Mouse (Mus musculus): ENCODE data around the gene D430041D05Rik. TPM values are rescaled to one million over a fixed set of nuclear protein-coding genes. Genes with fewer than 3 reads are reported as not detected.
A peak's percentile ranks its signal among the peaks of the same experiment; 100 is the strongest.

Gene D430041D05Rik
- total and polyA plus RNA-seq, 2 experiments from 2014 or later = 7.9 to 47.6 TPM

GRCm38 (mm10) chr2:104385941-104386340 lies 24.9 kb downstream of the D430041D05Rik start:
- Histone ChIP-seq H3K9me3 (ENCODE audit: low read length) (no peaks in the 10 kb centered on the region), H3K27me3 (ENCODE audit: insufficient read depth, low read length) (no peaks in the 10 kb centered on the region), H3K4me3 (ENCODE audit: low read depth, low read length) (no peak overlapping the region), H3K27ac (ENCODE audit: low read depth, low read length) (no peak overlapping the region), H3K4me1 (ENCODE audit: insufficient read depth, low read length) (no peaks in the 10 kb centered on the region), H3K4me2 (ENCODE audit: low read depth, low read length, poor library complexity, severe bottlenecking) (no peak overlapping the region), H3K36me3 (ENCODE audit: insufficient read depth, low read length) (no peaks in the 10 kb centered on the region), H3K9ac (replicated peaks; ENCODE audit: low read length, poor library complexity, severe bottlenecking) (no peak overlapping the region)
- ATAC-seq (ENCODE audit: low FRiP score) (no peak), DNase-seq (ENCODE audit: low spot score) (no peak)
- 79% methylated on average over 2 of the region's 2 CpGs for WGBS
- no peak for TF ChIP-seq CTCF (IDR thresholded peaks at IDR 0.05)

- H3K27ac ChIP-seq (ENCODE audit: low read depth, low read length) = no peak overlapping the region
- ATAC-seq (ENCODE audit: low FRiP score) = no peak
- H3K9me3 ChIP-seq (ENCODE audit: low read length) = no peaks in the 10 kb centered on the region
- no peak for TF ChIP-seq CTCF (IDR thresholded peaks at IDR 0.05)
- no peak for DNase-seq (ENCODE audit: low spot score)
- no peak overlapping the region for H3K4me3 ChIP-seq (ENCODE audit: low read depth, low read length)
- no peaks in the 10 kb centered on the region for H3K36me3 ChIP-seq (ENCODE audit: insufficient read depth, low read length)
- no peak overlapping the region for H3K9ac ChIP-seq (replicated peaks; ENCODE audit: low read length, poor library complexity, severe bottlenecking)
- WGBS = 93% methylated on average over 4 of the region's 4 CpGs
- no peaks in the 10 kb centered on the region for H3K27me3 ChIP-seq (ENCODE audit: insufficient read depth, low read length)
- no peak overlapping the region for H3K4me2 ChIP-seq (ENCODE audit: low read depth, low read length, poor library complexity, severe bottlenecking)
- 0 out of 2 replicates have a peak, but pooled peaks cover 8% of the 10 kb centered on the region for H3K4me1 ChIP-seq (ENCODE audit: insufficient read depth, low read length)
Observed at GRCm38 (mm10) chr2:104383589-104383988, 27.2 kb downstream of the D430041D05Rik start.

GRCm38 (mm10) chr2:104382813-104383212 lies 28.0 kb downstream of the D430041D05Rik start:
- Histone ChIP-seq H3K9me3 (ENCODE audit: low read length) (no peaks in the 10 kb centered on the region), H3K9ac (replicated peaks; ENCODE audit: low read length, poor library complexity, severe bottlenecking) (no peak overlapping the region), H3K4me2 (ENCODE audit: low read depth, low read length, poor library complexity, severe bottlenecking) (no peak overlapping the region), H3K4me3 (ENCODE audit: low read depth, low read length) (no peak overlapping the region), H3K27me3 (ENCODE audit: insufficient read depth, low read length) (no peaks in the 10 kb centered on the region), H3K27ac (ENCODE audit: low read depth, low read length) (no peak overlapping the region), H3K36me3 (ENCODE audit: insufficient read depth, low read length) (no peaks in the 10 kb centered on the region), H3K4me1 (ENCODE audit: insufficient read depth, low read length) (0 out of 2 replicates have a peak, but pooled peaks cover 8% of the 10 kb centered on the region)
- no peak for ATAC-seq (ENCODE audit: low FRiP score)
- DNase-seq (ENCODE audit: low spot score) = no peak
- WGBS = 88% methylated on average over 6 of the region's 6 CpGs
- no peak for TF ChIP-seq CTCF (IDR thresholded peaks at IDR 0.05)

- Histone ChIP-seq H3K36me3 (ENCODE audit: insufficient read depth, low read length) (no peaks in the 10 kb centered on the region), H3K4me3 (ENCODE audit: low read depth, low read length) (no peak overlapping the region), H3K27ac (ENCODE audit: low read depth, low read length) (peak overlapping the region; percentile 26; the same call in 1 of the 2 replicates), H3K27me3 (ENCODE audit: insufficient read depth, low read length) (no peaks in the 10 kb centered on the region), H3K4me1 (ENCODE audit: insufficient read depth, low read length) (0 out of 2 replicates have a peak, but pooled peaks cover 8% of the 10 kb centered on the region), H3K9me3 (ENCODE audit: low read length) (no peaks in the 10 kb centered on the region), H3K4me2 (ENCODE audit: low read depth, low read length, poor library complexity, severe bottlenecking) (no peak overlapping the region), H3K9ac (replicated peaks; ENCODE audit: low read length, poor library complexity, severe bottlenecking) (no peak overlapping the region)
- 21% methylated on average over 7 of the region's 7 CpGs for WGBS
- ATAC-seq (ENCODE audit: low FRiP score) (no peak), DNase-seq (ENCODE audit: low spot score) (peak; percentile 25)
- no peak for TF ChIP-seq CTCF (IDR thresholded peaks at IDR 0.05)
Observed at GRCm38 (mm10) chr2:104379304-104379703, 31.5 kb downstream of the D430041D05Rik start.

- ATAC-seq (ENCODE audit: low FRiP score) (no peak), DNase-seq (ENCODE audit: low spot score) (no peak)
- 9% methylated on average over 3 of the region's 3 CpGs for WGBS
- no peak for TF ChIP-seq CTCF (IDR thresholded peaks at IDR 0.05)
- 0 out of 2 replicates have a peak, but pooled peaks cover 8% of the 10 kb centered on the region for H3K4me1 ChIP-seq (ENCODE audit: insufficient read depth, low read length)
- H3K9me3 ChIP-seq (ENCODE audit: low read length) = no peaks in the 10 kb centered on the region
- no peak overlapping the region for H3K4me2 ChIP-seq (ENCODE audit: low read depth, low read length, poor library complexity, severe bottlenecking)
- no peaks in the 10 kb centered on the region for H3K27me3 ChIP-seq (ENCODE audit: insufficient read depth, low read length)
- H3K4me3 ChIP-seq (ENCODE audit: low read depth, low read length) = no peak overlapping the region
- no peak overlapping the region for H3K27ac ChIP-seq (ENCODE audit: low read depth, low read length)
- H3K36me3 ChIP-seq (ENCODE audit: insufficient read depth, low read length) = no peaks in the 10 kb centered on the region
- H3K9ac ChIP-seq (replicated peaks; ENCODE audit: low read length, poor library complexity, severe bottlenecking) = no peak overlapping the region
Observed at GRCm38 (mm10) chr2:104378791-104379190, 32.0 kb downstream of the D430041D05Rik start.

- Histone ChIP-seq H3K4me2 (ENCODE audit: low read depth, low read length, poor library complexity, severe bottlenecking) (no peak overlapping the region), H3K9ac (replicated peaks; ENCODE audit: low read length, poor library complexity, severe bottlenecking) (no peak overlapping the region), H3K27ac (ENCODE audit: low read depth, low read length) (no peak overlapping the region), H3K4me3 (ENCODE audit: low read depth, low read length) (no peak overlapping the region), H3K4me1 (ENCODE audit: insufficient read depth, low read length) (0 out of 2 replicates have a peak, but pooled peaks cover 8% of the 10 kb centered on the region), H3K36me3 (ENCODE audit: insufficient read depth, low read length) (no peaks in the 10 kb centered on the region), H3K9me3 (ENCODE audit: low read length) (no peaks in the 10 kb centered on the region), H3K27me3 (ENCODE audit: insufficient read depth, low read length) (no peaks in the 10 kb centered on the region)
- peak; percentile 30 for TF ChIP-seq CTCF (IDR thresholded peaks at IDR 0.05)
- DNase-seq (ENCODE audit: low spot score) = no peak
- 92% methylated on average over 2 of the region's 2 CpGs for WGBS
- ATAC-seq (ENCODE audit: low FRiP score) = peak; percentile 63; the same call in 1 of the 2 replicates
Observed at GRCm38 (mm10) chr2:104377990-104378389, 32.8 kb downstream of the D430041D05Rik start.

All from midbrain, postnatal 0 days (tissue).